Mouse (Mus musculus): ENCODE measurements at regions not wholly inside any gene's neighbourhood (a gene's known extent, or its start where the extent isn't known, plus 50 kb on each side); places are given as distances from the start of the nearest gene placed in this dataset.

DNA sequence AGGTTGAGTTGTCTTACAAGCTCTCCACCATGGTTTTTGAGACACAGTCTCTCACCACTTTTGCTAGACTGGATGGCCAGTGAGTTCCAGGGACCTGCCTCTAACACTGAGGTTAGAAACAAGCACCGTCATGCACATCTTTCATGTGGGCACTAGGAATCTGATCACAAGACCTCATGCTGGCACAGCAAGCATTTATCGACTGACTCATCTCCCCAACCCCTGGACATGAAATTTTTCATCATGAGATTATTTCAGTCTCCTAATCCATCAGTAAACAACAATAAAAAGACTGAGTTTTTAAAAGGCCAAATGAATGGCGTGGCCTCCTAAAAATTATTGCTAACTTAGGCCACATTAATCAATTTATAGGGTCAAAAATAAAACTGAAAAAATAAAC is 210.0 kb upstream of the Zmiz1 start:
- no peak overlapping the region for H3K27ac ChIP-seq (ENCODE audit: low read length)
- H3K4me3 ChIP-seq (ENCODE audit: low read length), result no peak overlapping the region
- H3K4me2 ChIP-seq (ENCODE audit: low read depth, low read length), result no peak overlapping the region
- H3K27me3 ChIP-seq (ENCODE audit: control insufficient read depth, insufficient read depth, low read length), result no peaks in the 10 kb centered on the region
- no peaks in the 10 kb centered on the region for H3K9me3 ChIP-seq (replicated peaks; ENCODE audit: control insufficient read depth, low read length)
- no peaks in the 10 kb centered on the region for H3K36me3 ChIP-seq (ENCODE audit: control insufficient read depth, insufficient read depth)
- no peak overlapping the region for H3K9ac ChIP-seq (ENCODE audit: low read length)
- no peak for ATAC-seq (replicated peaks; ENCODE audit: extremely low read depth, insufficient read depth, low FRiP score)
- 83% methylated on average over 3 of the region's 3 CpGs for WGBS
- peaks cover 1% of the 10 kb centered on the region; the same call in 1 of the 2 replicates for H3K4me1 ChIP-seq (ENCODE audit: control insufficient read depth, insufficient read depth, low read length)

DNA sequence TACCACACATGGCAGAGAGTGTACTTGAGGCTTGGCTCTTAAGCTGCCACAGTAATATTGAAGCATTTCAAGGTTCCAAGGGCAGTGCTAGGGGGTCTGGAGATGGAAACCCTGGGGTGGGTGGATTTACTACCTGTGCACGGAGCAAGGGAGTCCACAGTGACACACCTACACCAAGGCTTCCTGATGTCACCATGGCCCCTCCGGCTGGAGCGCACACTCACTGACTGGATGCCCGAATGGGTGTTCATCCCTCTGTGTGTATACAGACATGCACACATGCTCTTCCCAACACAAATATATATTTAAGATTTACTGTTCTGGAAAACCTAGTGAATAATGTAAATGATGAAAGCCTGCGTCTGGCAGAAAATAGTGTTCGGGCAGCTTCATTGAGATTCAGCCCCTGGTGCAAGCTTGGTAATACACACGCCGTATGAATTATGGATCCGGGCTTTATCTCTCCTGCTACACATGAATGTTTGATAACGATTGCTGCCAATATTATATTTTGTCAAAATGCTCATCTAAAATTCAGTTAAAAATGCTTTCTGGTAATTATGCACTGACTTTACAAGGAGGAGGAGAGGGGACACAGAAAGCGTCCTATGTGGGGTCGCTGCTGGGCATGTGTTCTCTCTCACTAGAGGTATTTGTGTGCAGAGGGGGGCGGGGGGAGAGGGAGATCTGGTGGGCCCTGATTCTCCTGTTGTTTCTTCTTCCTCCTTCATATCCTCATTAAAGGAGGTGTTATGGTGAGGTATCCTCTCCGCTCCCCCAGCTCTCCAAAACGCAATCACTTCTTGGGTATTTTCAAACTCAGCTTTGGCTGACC is 205.8 kb upstream of the Zmiz1 start:
- Histone ChIP-seq H3K27ac (ENCODE audit: low read length) (no peak overlapping the region), H3K27me3 (ENCODE audit: control insufficient read depth, insufficient read depth, low read length) (no peaks in the 10 kb centered on the region), H3K9me3 (replicated peaks; ENCODE audit: control insufficient read depth, low read length) (no peaks in the 10 kb centered on the region), H3K9ac (ENCODE audit: low read length) (no peak overlapping the region), H3K4me3 (ENCODE audit: low read length) (no peak overlapping the region), H3K4me1 (ENCODE audit: control insufficient read depth, insufficient read depth, low read length) (no peaks in the 10 kb centered on the region), H3K4me2 (ENCODE audit: low read depth, low read length) (no peak overlapping the region), H3K36me3 (ENCODE audit: control insufficient read depth, insufficient read depth) (no peaks in the 10 kb centered on the region)
- WGBS, result 87% methylated on average over 15 of the region's 15 CpGs
- ATAC-seq (replicated peaks; ENCODE audit: extremely low read depth, insufficient read depth, low FRiP score), result no peak

DNA sequence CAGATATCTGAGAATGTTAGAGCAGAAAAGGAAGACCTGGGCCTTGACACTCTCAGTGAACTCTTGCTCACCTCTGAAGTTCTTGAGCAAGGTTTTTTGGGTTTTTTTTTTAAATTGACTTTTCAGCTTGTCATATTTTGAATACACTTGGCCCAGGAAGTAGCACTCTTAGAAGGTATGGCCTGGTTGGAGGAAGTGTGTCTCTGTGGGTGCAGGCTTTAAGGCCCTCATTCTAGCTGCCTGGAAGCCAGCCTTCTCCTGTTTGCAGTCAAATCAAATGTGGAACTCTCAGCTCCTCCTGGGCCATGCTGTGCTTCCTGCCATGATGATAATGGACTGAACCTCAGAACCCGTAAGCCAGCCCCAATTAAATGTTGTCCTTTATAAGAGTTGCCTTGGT is 195.9 kb upstream of the Zmiz1 start:
- H3K36me3 ChIP-seq (ENCODE audit: control insufficient read depth, insufficient read depth), result no peaks in the 10 kb centered on the region
- 85% methylated on average over 1 of the region's 1 CpGs for WGBS
- H3K9me3 ChIP-seq (replicated peaks; ENCODE audit: control insufficient read depth, low read length), result no peaks in the 10 kb centered on the region
- H3K27me3 ChIP-seq (ENCODE audit: control insufficient read depth, insufficient read depth, low read length), result no peaks in the 10 kb centered on the region
- no peak overlapping the region for H3K27ac ChIP-seq (ENCODE audit: low read length)
- H3K4me3 ChIP-seq (ENCODE audit: low read length), result no peak overlapping the region
- H3K4me2 ChIP-seq (ENCODE audit: low read depth, low read length), result no peak overlapping the region
- no peak for ATAC-seq (replicated peaks; ENCODE audit: extremely low read depth, insufficient read depth, low FRiP score)
- H3K4me1 ChIP-seq (ENCODE audit: control insufficient read depth, insufficient read depth, low read length), result no peaks in the 10 kb centered on the region
- H3K9ac ChIP-seq (ENCODE audit: low read length), result no peak overlapping the region

DNA sequence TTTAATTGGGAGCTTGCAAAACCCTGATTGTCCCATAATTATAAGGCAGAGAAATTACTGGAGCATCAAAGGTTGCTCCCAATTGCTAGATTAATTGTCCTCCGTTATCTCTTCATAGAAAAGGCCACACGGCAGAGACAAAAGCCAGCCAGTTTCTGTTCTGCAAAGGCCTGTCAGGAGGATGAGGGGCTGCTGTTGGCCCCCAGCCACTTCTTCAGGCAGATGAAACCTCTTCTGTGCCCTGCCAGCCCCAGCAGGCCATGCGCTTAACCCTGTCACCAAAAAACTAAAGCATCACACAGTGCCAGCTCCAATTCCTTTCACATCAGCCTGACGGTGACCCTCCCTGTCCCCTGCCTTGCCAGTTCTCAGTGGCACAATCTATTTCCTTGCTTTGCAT is 192.1 kb upstream of the Zmiz1 start:
- ATAC-seq (replicated peaks; ENCODE audit: extremely low read depth, insufficient read depth, low FRiP score), result no peak
- no peaks in the 10 kb centered on the region for H3K36me3 ChIP-seq (ENCODE audit: control insufficient read depth, insufficient read depth)
- 52% methylated on average over 4 of the region's 4 CpGs for WGBS
- 0 out of 2 replicates have a peak, but pooled peaks cover 2% of the 10 kb centered on the region for H3K27me3 ChIP-seq (ENCODE audit: control insufficient read depth, insufficient read depth, low read length)
- no peak overlapping the region for H3K9ac ChIP-seq (ENCODE audit: low read length)
- H3K9me3 ChIP-seq (replicated peaks; ENCODE audit: control insufficient read depth, low read length), result no peaks in the 10 kb centered on the region
- H3K4me3 ChIP-seq (ENCODE audit: low read length), result no peak overlapping the region
- H3K4me2 ChIP-seq (ENCODE audit: low read depth, low read length), result no peak overlapping the region
- no peaks in the 10 kb centered on the region for H3K4me1 ChIP-seq (ENCODE audit: control insufficient read depth, insufficient read depth, low read length)
- no peak overlapping the region for H3K27ac ChIP-seq (ENCODE audit: low read length)

DNA sequence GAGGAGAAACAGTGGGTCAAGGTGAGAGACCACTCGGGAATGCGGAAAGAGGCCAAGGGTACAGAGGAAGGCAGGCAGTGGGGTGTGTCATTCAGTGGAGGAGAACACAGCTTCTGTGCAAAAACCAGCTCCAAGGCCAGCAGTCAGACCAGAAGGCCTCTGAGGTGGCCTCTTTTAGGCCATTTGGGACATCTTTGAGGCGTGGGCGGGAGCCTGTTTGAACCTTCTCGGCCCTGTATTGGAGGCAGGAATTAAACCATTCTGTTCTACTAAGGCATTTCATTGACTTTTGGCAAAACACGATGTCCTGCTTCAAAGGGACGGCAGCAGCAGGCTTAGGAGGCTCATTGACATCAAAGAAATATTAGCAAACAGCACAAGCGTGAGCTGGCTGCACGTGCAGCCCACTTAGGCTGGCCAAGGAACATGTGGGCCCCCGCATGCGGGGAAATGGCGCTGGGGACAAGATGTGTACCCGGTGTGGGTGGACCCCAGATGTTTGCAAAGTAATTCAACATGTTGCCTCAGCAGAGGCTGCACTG is 190.8 kb upstream of the Zmiz1 start:
- ATAC-seq (replicated peaks; ENCODE audit: extremely low read depth, insufficient read depth, low FRiP score), result no peak
- Histone ChIP-seq H3K27me3 (ENCODE audit: control insufficient read depth, insufficient read depth, low read length) (0 out of 2 replicates have a peak, but pooled peaks cover 2% of the 10 kb centered on the region), H3K4me2 (ENCODE audit: low read depth, low read length) (no peak overlapping the region), H3K27ac (ENCODE audit: low read length) (no peak overlapping the region), H3K4me3 (ENCODE audit: low read length) (no peak overlapping the region), H3K36me3 (ENCODE audit: control insufficient read depth, insufficient read depth) (no peaks in the 10 kb centered on the region), H3K9me3 (replicated peaks; ENCODE audit: control insufficient read depth, low read length) (no peaks in the 10 kb centered on the region), H3K4me1 (ENCODE audit: control insufficient read depth, insufficient read depth, low read length) (no peaks in the 10 kb centered on the region), H3K9ac (ENCODE audit: low read length) (no peak overlapping the region)
- 85% methylated on average over 13 of the region's 13 CpGs for WGBS

DNA sequence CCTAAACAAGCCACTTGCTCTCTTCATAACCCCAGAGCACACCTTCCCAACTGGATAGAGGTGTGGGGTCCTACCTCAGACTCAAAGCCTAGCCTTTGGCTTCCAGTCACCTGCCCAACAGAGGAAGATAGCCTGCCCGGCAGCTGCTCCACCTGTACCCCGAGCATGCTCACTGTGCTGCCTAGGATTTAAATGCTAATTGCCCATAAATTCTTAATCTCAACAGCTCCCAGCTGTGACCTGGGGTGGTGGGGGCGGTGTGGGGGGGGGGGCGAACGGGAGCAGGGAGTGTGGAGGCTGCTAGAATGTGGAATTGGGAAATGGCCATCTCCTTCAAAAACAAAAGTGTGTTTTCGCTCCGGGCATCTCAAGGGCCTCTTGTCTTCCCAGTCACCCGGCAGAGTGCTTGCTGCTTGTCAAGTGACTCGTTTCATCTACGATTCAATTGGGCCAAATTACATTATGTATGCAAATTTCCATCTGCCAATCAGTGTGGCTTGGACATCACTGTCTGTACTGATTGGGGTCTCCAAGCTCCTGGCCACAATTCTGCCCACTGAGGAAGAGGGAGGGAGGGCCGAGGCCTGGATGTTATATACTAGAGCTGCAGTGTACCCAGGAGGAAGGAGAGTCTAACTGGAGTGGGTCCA is 188.6 kb upstream of the Zmiz1 start:
- no peak for ATAC-seq (replicated peaks; ENCODE audit: extremely low read depth, insufficient read depth, low FRiP score)
- Histone ChIP-seq H3K27ac (ENCODE audit: low read length) (no peak overlapping the region), H3K36me3 (ENCODE audit: control insufficient read depth, insufficient read depth) (no peaks in the 10 kb centered on the region), H3K9me3 (replicated peaks; ENCODE audit: control insufficient read depth, low read length) (no peaks in the 10 kb centered on the region), H3K27me3 (ENCODE audit: control insufficient read depth, insufficient read depth, low read length) (0 out of 2 replicates have a peak, but pooled peaks cover 2% of the 10 kb centered on the region), H3K4me2 (ENCODE audit: low read depth, low read length) (no peak overlapping the region), H3K4me3 (ENCODE audit: low read length) (no peak overlapping the region), H3K4me1 (ENCODE audit: control insufficient read depth, insufficient read depth, low read length) (no peaks in the 10 kb centered on the region), H3K9ac (ENCODE audit: low read length) (no peak overlapping the region)
- WGBS, result 50% methylated on average over 10 of the region's 11 CpGs

DNA sequence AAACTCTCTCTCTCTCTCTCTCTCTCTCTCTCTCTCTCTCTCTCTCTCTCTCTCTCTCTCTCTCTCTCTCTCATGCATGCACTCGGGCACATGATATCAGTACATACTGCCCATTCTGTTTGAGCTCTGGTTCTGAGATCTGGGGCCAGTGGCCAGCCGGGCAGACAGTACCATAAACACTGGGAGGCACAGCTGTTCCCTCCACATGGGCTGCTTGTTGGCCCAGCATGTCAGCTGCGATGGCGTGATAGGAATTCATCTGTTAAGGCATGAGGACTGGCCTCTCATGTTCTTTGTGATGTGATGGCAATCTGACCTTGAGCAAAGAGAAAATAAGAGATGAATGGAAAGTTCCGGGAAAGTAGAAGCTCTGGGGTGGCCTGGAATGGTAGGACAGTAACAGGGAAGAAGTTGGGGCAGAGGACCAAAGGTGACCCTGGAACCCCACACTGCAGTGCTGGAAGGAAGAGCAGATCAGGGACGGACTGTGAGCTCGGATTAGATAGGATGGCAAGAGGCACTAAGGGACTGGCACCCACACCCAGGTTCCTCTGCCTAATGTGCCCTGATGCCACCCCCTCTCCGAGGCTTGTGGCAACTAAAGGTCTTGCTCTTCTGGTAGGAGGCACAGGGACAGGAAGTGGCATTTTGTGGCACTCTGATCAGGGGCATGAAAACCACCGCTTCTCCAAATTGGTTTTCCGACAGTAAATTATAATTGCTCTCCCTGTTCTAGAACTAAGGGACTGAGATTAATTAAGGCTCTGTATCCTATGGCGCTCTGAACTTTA is 186.4 kb upstream of the Zmiz1 start:
- 0 out of 2 replicates have a peak, but pooled peaks cover 2% of the 10 kb centered on the region for H3K27me3 ChIP-seq (ENCODE audit: control insufficient read depth, insufficient read depth, low read length)

DNA sequence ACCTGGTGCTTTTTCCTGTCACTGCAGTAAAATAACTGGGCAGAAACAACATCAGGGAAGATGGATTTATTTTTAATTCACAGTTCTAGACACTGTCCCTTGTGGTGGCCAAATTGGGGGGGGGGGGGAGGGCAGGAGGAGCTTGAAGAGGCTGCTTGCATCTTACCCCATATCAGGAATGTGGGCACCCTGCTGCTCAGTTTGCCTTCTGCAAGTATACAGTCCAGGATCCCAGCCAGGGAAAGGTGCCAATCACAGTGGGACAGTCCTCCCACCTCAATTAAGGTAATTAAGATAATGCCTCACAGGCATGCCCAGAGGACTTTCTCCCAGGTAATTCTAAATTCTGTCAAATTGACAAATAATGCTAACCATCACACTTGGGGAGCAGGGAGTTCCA is 179.2 kb upstream of the Zmiz1 start:
- no peak for ATAC-seq (replicated peaks; ENCODE audit: extremely low read depth, insufficient read depth, low FRiP score)
- Histone ChIP-seq H3K27ac (ENCODE audit: low read length) (no peak overlapping the region), H3K4me3 (ENCODE audit: low read length) (no peak overlapping the region), H3K4me2 (ENCODE audit: low read depth, low read length) (no peak overlapping the region), H3K27me3 (ENCODE audit: control insufficient read depth, insufficient read depth, low read length) (no peaks in the 10 kb centered on the region), H3K4me1 (ENCODE audit: control insufficient read depth, insufficient read depth, low read length) (no peaks in the 10 kb centered on the region), H3K9me3 (replicated peaks; ENCODE audit: control insufficient read depth, low read length) (no peaks in the 10 kb centered on the region), H3K9ac (ENCODE audit: low read length) (no peak overlapping the region), H3K36me3 (ENCODE audit: control insufficient read depth, insufficient read depth) (no peaks in the 10 kb centered on the region)

More for the DNA sequence above, 186.4 kb upstream of the Zmiz1 start:
- Histone ChIP-seq H3K4me1 (ENCODE audit: control insufficient read depth, insufficient read depth, low read length) (no peaks in the 10 kb centered on the region), H3K9ac (ENCODE audit: low read length) (no peak overlapping the region), H3K9me3 (replicated peaks; ENCODE audit: control insufficient read depth, low read length) (no peaks in the 10 kb centered on the region), H3K4me3 (ENCODE audit: low read length) (no peak overlapping the region), H3K4me2 (ENCODE audit: low read depth, low read length) (no peak overlapping the region), H3K27ac (ENCODE audit: low read length) (no peak overlapping the region), H3K36me3 (ENCODE audit: control insufficient read depth, insufficient read depth) (no peaks in the 10 kb centered on the region)
- no peak for ATAC-seq (replicated peaks; ENCODE audit: extremely low read depth, insufficient read depth, low FRiP score)
- WGBS, result 73% methylated on average over 11 of the region's 11 CpGs

Data from heart, embryonic 16.5 days (tissue).